Mouse (Mus musculus): ENCODE data around the gene Usp10. TPM values are rescaled to one million over a fixed set of nuclear protein-coding genes. Genes with fewer than 3 reads are reported as not detected.

The Usp10 gene
- total and polyA plus RNA-seq, 3 experiments = 227 to 398 (median 263) TPM

DNA sequence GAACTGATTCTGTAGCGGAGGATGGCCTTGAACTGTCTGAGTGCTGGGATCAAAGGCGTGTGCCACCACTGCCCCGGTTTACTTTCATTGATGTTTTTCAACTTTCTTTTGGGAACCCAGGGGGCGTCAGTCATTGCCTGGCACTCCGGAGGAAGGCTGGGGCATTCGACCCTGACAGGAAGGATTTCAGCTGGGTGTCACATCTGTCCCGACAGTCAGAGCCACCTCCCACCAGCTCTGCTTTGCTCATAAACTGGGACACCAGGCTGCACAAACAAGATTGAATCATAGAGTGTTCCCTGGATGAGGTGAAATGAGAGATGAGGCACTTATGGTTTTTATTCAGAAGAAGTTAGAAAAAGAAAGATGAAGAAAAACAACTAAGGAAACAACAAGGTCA, 42.1 kb downstream of the Usp10 start:
- no peaks in the 10 kb centered on the region for H3K79me2 ChIP-seq (ENCODE audit: control insufficient read depth, insufficient read depth, low read length, poor library complexity)
- H3K4me1 ChIP-seq (ENCODE audit: control insufficient read depth in 1 of 2, insufficient read depth in 2 of 2, low read length in 2 of 2) = no peaks in the 10 kb centered on the region
- no peak overlapping the region for H3K27ac ChIP-seq (ENCODE audit: control insufficient read depth, low read depth, low read length)
- no peak for TF ChIP-seq MAZ (IDR thresholded peaks at IDR 0.05; ENCODE audit: low read depth, low read length)
- no peak for TF ChIP-seq USF2 (IDR thresholded peaks at IDR 0.05; ENCODE audit: borderline replicate concordance in 1 of 2, insufficient read depth in 1 of 2, low read depth in 1 of 2, low read length in 2 of 2)
- no peak for TF ChIP-seq NELFE (IDR thresholded peaks at IDR 0.05; ENCODE audit: low read depth, low read length)
- TF ChIP-seq TCF12 (IDR thresholded peaks at IDR 0.05; ENCODE audit: low read depth, low read length) = no peak
- no peak for TF ChIP-seq SMC3 (IDR thresholded peaks at IDR 0.05; ENCODE audit: low read depth, low read length)
- no peak for TF ChIP-seq TAL1 (IDR thresholded peaks at IDR 0.05; ENCODE audit: low read length)
- no peak for TF ChIP-seq CHD2 (IDR thresholded peaks at IDR 0.05; ENCODE audit: low read length)
- TF ChIP-seq CHD1 (IDR thresholded peaks at IDR 0.05; ENCODE audit: low read depth, low read length) = no peak
- no peak for TF ChIP-seq MXI1 (IDR thresholded peaks at IDR 0.05; ENCODE audit: low read depth, low read length)
- no peak overlapping the region for H3K9ac ChIP-seq (ENCODE audit: control insufficient read depth, low read depth, low read length, poor library complexity, severe bottlenecking)
- no peaks in the 10 kb centered on the region for H3K9me3 ChIP-seq (replicated peaks; ENCODE audit: insufficient read depth, low read length)
- no peak overlapping the region for H3K4me3 ChIP-seq (ENCODE audit: control insufficient read depth in 1 of 2, insufficient read depth in 1 of 2, low read depth in 2 of 2, low read length in 2 of 2)
- no peaks in the 10 kb centered on the region for H3K27me3 ChIP-seq (ENCODE audit: control insufficient read depth in 1 of 2, insufficient read depth in 2 of 2, low read length in 2 of 2)
- DNase-seq (ENCODE audit: low read depth, low spot score) = no peak
- peaks cover 0 to 35% of the 10 kb centered on the region in 2 experiments; a peak in 2 of 4 replicates for H3K36me3 ChIP-seq (ENCODE audit: control insufficient read depth in 1 of 2, insufficient read depth in 2 of 2, low read length in 2 of 2)

- no peak overlapping the region for H3K27ac ChIP-seq (ENCODE audit: control insufficient read depth, low read depth, low read length)
Observed at GRCm38 (mm10) chr8:119952747-119953146, 42.6 kb downstream of the Usp10 start.

More at GRCm38 (mm10) chr8:119952747-119953146, 42.6 kb downstream of the Usp10 start:
- Histone ChIP-seq H3K4me3 (ENCODE audit: control insufficient read depth in 1 of 2, insufficient read depth in 1 of 2, low read depth in 2 of 2, low read length in 2 of 2) (no peak overlapping the region), H3K4me1 (ENCODE audit: control insufficient read depth in 1 of 2, insufficient read depth in 2 of 2, low read length in 2 of 2) (no peaks in the 10 kb centered on the region), H3K79me2 (ENCODE audit: control insufficient read depth, insufficient read depth, low read length, poor library complexity) (no peaks in the 10 kb centered on the region), H3K9me3 (replicated peaks; ENCODE audit: insufficient read depth, low read length) (no peaks in the 10 kb centered on the region), H3K27me3 (ENCODE audit: control insufficient read depth in 1 of 2, insufficient read depth in 2 of 2, low read length in 2 of 2) (no peaks in the 10 kb centered on the region), H3K36me3 (ENCODE audit: control insufficient read depth in 1 of 2, insufficient read depth in 2 of 2, low read length in 2 of 2) (peaks cover 0 to 36% of the 10 kb centered on the region in 2 experiments; a peak in 2 of 4 replicates), H3K9ac (ENCODE audit: control insufficient read depth, low read depth, low read length, poor library complexity, severe bottlenecking) (no peak overlapping the region)
- TF ChIP-seq ELF1 (IDR thresholded peaks at IDR 0.05; ENCODE audit: low read depth, low read length) = no peak
- no peak for TF ChIP-seq MAZ (IDR thresholded peaks at IDR 0.05; ENCODE audit: low read depth, low read length)
- TF ChIP-seq MEF2A (IDR thresholded peaks at IDR 0.05; ENCODE audit: extremely low read depth, insufficient replicate concordance, low read depth, low read length, poor library complexity, severe bottlenecking) = no peak
- no peak for TF ChIP-seq TBP (IDR thresholded peaks at IDR 0.05; ENCODE audit: low read depth, low read length)
- no peak for TF ChIP-seq MAFK (IDR thresholded peaks at IDR 0.05; ENCODE audit: borderline replicate concordance, low read depth, low read length)
- no peak for TF ChIP-seq POLR2AphosphoS2 (IDR thresholded peaks at IDR 0.05; ENCODE audit: low read length)
- TF ChIP-seq EP300 (IDR thresholded peaks at IDR 0.05; ENCODE audit: low read depth in 1 of 2, low read length in 2 of 2) = no peak
- no peak for TF ChIP-seq MAX (IDR thresholded peaks at IDR 0.05; ENCODE audit: low read length)
- TF ChIP-seq UBTF (IDR thresholded peaks at IDR 0.05; ENCODE audit: borderline replicate concordance, insufficient read depth, low read depth, low read length) = no peak
- no peak; a peak in 1 of 4 replicates for TF ChIP-seq POLR2A (IDR thresholded peaks at IDR 0.05; ENCODE audit: control insufficient read depth in 1 of 2, insufficient read depth in 1 of 2, low read depth in 1 of 2, low read length in 2 of 2, poor library complexity in 1 of 2)
- no peak for TF ChIP-seq TAL1 (IDR thresholded peaks at IDR 0.05; ENCODE audit: low read length)
- TF ChIP-seq CTCF (IDR thresholded peaks at IDR 0.05 in 2 of 3, conservative IDR thresholded peaks at IDR 0.05 in 1 of 3; ENCODE audit: control insufficient read depth in 1 of 3, insufficient read depth in 1 of 3, low read depth in 2 of 3, low read length in 3 of 3, poor library complexity in 1 of 3, severe bottlenecking in 1 of 3) = no peak
- TF ChIP-seq E2F4 (IDR thresholded peaks at IDR 0.05; ENCODE audit: borderline replicate concordance, low read depth, low read length) = no peak
- TF ChIP-seq SIN3A (IDR thresholded peaks at IDR 0.05; ENCODE audit: low read length) = no peak
- no peak for TF ChIP-seq ZMIZ1 (IDR thresholded peaks at IDR 0.05; ENCODE audit: low read depth, low read length)
- DNase-seq (ENCODE audit: low read depth, low spot score) = no peak
